Mouse (Mus musculus) MEL (cell line): Measurements from ENCODE around the gene Ccdc91. TPM values are rescaled to one million over a fixed set of nuclear protein-coding genes. Genes with fewer than 3 reads are reported as not detected.

Experiments used
- DNase-seq: peaks from one replicate; pipeline ENCODE4 v3.0.0; 2011; ENCODE audit warnings: low read depth, low spot score
- H3K27ac ChIP-seq: 2 replicates; pipeline ENCODE4 v1.5.1; 2012; ENCODE audit warnings: low read depth, mild to moderate bottlenecking, control low read depth, low read length, moderate library complexity; ENCODE audit not compliant: control insufficient read depth
- H3K27me3 ChIP-seq, 2 experiments: fragments of 150-350 bp in 1 of 2; sonication (generic) in 1 of 2; 2 replicates each; pipeline ENCODE4 v1.6.1; 2012; ENCODE audit warnings: low read length in 2 of 2, mild to moderate bottlenecking in 2 of 2, improper control_type of control experiment in 1 of 2, moderate library complexity in 1 of 2; ENCODE audit not compliant: insufficient read depth in 2 of 2, control insufficient read depth in 1 of 2
- H3K36me3 ChIP-seq, 2 experiments: 2 replicates each; pipeline ENCODE4 v1.6.1; 2012 to 2014; ENCODE audit warnings: low read length in 2 of 2, improper control_type of control experiment in 1 of 2, inconsistent platforms in 1 of 2, mild to moderate bottlenecking in 1 of 2; ENCODE audit not compliant: insufficient read depth in 2 of 2, control insufficient read depth in 1 of 2
- H3K4me1 ChIP-seq, 2 experiments: fragments of 150-350 bp in 1 of 2; sonication (generic) in 1 of 2; 2 replicates each; pipeline ENCODE4 v1.6.1; 2012; ENCODE audit warnings: low read length in 2 of 2, improper control_type of control experiment in 1 of 2, mild to moderate bottlenecking in 1 of 2; ENCODE audit not compliant: insufficient read depth in 2 of 2, control insufficient read depth in 1 of 2
- H3K4me3 ChIP-seq, 2 experiments: fragments of 150-350 bp in 1 of 2; sonication (generic) in 1 of 2; 2 replicates each; pipeline ENCODE4 v1.5.1; 2012; ENCODE audit warnings: low read depth in 2 of 2, low read length in 2 of 2, mild to moderate bottlenecking in 2 of 2, moderate library complexity in 2 of 2, control low read depth in 1 of 2, improper control_type of control experiment in 1 of 2; ENCODE audit not compliant: control insufficient read depth in 1 of 2, insufficient read depth in 1 of 2
- H3K79me2 ChIP-seq: 2 replicates; pipeline ENCODE4 v1.6.1; 2012; ENCODE audit warnings: mild to moderate bottlenecking, low read length, moderate library complexity; ENCODE audit not compliant: control insufficient read depth, poor library complexity, insufficient read depth
- H3K9ac ChIP-seq: 2 replicates; pipeline ENCODE4 v1.6.1; 2012; ENCODE audit warnings: low read depth, mild to moderate bottlenecking, control low read depth, low read length, moderate library complexity; ENCODE audit not compliant: control insufficient read depth, poor library complexity, severe bottlenecking
- H3K9me3 ChIP-seq: fragments of 150-350 bp; sonication (generic); replicated peaks from 2 replicates; pipeline ENCODE4 v1.6.1; 2012; ENCODE audit warnings: mild to moderate bottlenecking, low read length, improper control_type of control experiment, moderate library complexity; ENCODE audit not compliant: insufficient read depth
- EP300 ChIP-seq, 2 experiments: IDR thresholded peaks; 2 replicates each; pipeline ENCODE4 v1.6.1; 2011; ENCODE audit warnings: improper control_type of control experiment in 2 of 2, low read length in 2 of 2, low read depth in 1 of 2, mild to moderate bottlenecking in 1 of 2
- GABPA ChIP-seq: IDR thresholded peaks from 2 replicates; pipeline ENCODE4 v1.6.1; 2012; ENCODE audit warnings: low read depth, mild to moderate bottlenecking, inconsistent platforms, low read length, improper control_type of control experiment, moderate library complexity
- GATA1 ChIP-seq: IDR thresholded peaks from 2 replicates; pipeline ENCODE4 v1.6.1; 2011; ENCODE audit warnings: low read depth, low read length, improper control_type of control experiment
- HCFC1 ChIP-seq: IDR thresholded peaks from 2 replicates; pipeline ENCODE4 v1.6.1; 2012; ENCODE audit warnings: low read depth, mild to moderate bottlenecking, inconsistent platforms, low read length, improper control_type of control experiment, moderate library complexity
- JUND ChIP-seq: IDR thresholded peaks from 2 replicates; pipeline ENCODE4 v1.6.1; 2011; ENCODE audit warnings: low read depth, mild to moderate bottlenecking, improper control_type of control experiment, low read length
- MAX ChIP-seq: IDR thresholded peaks from 2 replicates; pipeline ENCODE4 v1.6.1; 2011; ENCODE audit warnings: low read length, improper control_type of control experiment
- MYC ChIP-seq: IDR thresholded peaks from 2 replicates; pipeline ENCODE4 v1.6.1; 2011; ENCODE audit warnings: low read depth, mild to moderate bottlenecking, low read length, improper control_type of control experiment, moderate library complexity
- NELFE ChIP-seq: IDR thresholded peaks from 2 replicates; pipeline ENCODE4 v1.6.1; 2011; ENCODE audit warnings: low read depth, low read length, improper control_type of control experiment
- POLR2A ChIP-seq, 2 experiments: IDR thresholded peaks; 2 replicates each; pipeline ENCODE4 v1.6.1; 2011 to 2012; ENCODE audit warnings: low read length in 2 of 2, mild to moderate bottlenecking in 2 of 2, control low read depth in 1 of 2, improper control_type of control experiment in 1 of 2, low read depth in 1 of 2, moderate library complexity in 1 of 2; ENCODE audit not compliant: control insufficient read depth in 1 of 2, insufficient read depth in 1 of 2, poor library complexity in 1 of 2
- POLR2AphosphoS2 ChIP-seq: IDR thresholded peaks from 2 replicates; pipeline ENCODE4 v1.6.1; 2011; ENCODE audit warnings: low read length, improper control_type of control experiment
- RAD21 ChIP-seq: IDR thresholded peaks from 2 replicates; pipeline ENCODE4 v1.6.1; 2011; ENCODE audit warnings: mild to moderate bottlenecking, low read depth, low read length, improper control_type of control experiment
- RCOR1 ChIP-seq: IDR thresholded peaks from 2 replicates; pipeline ENCODE4 v1.6.1; 2012; ENCODE audit warnings: low read depth, mild to moderate bottlenecking, inconsistent platforms, low read length, improper control_type of control experiment
- SMC3 ChIP-seq: IDR thresholded peaks from 2 replicates; pipeline ENCODE4 v1.6.1; 2011; ENCODE audit warnings: low read depth, low read length, improper control_type of control experiment
- TAL1 ChIP-seq: IDR thresholded peaks from 2 replicates; pipeline ENCODE4 v1.6.1; 2012; ENCODE audit warnings: mild to moderate bottlenecking, inconsistent platforms, low read length, moderate library complexity, mixed read lengths
- TBP ChIP-seq: IDR thresholded peaks from 2 replicates; pipeline ENCODE4 v1.8.0; 2011; ENCODE audit warnings: low read depth, low read length, improper control_type of control experiment
- USF2 ChIP-seq, 2 experiments: IDR thresholded peaks; 2 replicates each; pipeline ENCODE4 v1.6.1; 2011 to 2012; ENCODE audit warnings: improper control_type of control experiment in 2 of 2, low read length in 2 of 2, borderline replicate concordance in 1 of 2, inconsistent platforms in 1 of 2, low read depth in 1 of 2, mild to moderate bottlenecking in 1 of 2; ENCODE audit not compliant: insufficient read depth in 1 of 2
- ZKSCAN1 ChIP-seq: IDR thresholded peaks from 2 replicates; pipeline ENCODE4 v1.6.1; 2012; ENCODE audit warnings: low read depth, mild to moderate bottlenecking, inconsistent platforms, low read length, improper control_type of control experiment, moderate library complexity
- polyA plus RNA-seq, 2 experiments: library from polyadenylated mRNA; stranded (reverse) in 1 of 2; unstranded in 1 of 2; fragments of >175 nt in 1 of 2; fragments of >200 nt in 1 of 2; gene quantifications; 2 replicates each; pipeline versions ENCODE4 v1.2.1 to v1.2.4; 2012; ENCODE audit warnings: low replicate concordance in 2 of 2, low read depth in 1 of 2; ENCODE audit not compliant: insufficient read length in 2 of 2, insufficient read depth in 1 of 2, missing spikeins in 1 of 2
- total RNA-seq: library from RNA; depleted of rRNA; stranded (reverse); fragments of 300-350 nt; gene quantifications from 2 replicates; pipeline ENCODE4 v1.2.3, GENCODE M21; 2012

Ccdc91 gene
- total and polyA plus RNA-seq, 3 experiments, result not detected

- no peak overlapping the region for H3K27ac ChIP-seq
- no peak overlapping the region for H3K4me3 ChIP-seq
- H3K9ac ChIP-seq, result no peak overlapping the region
- no peaks in the 10 kb centered on the region for H3K36me3 ChIP-seq
- TF ChIP-seq GATA1 (no peak), USF2 (IDR thresholded peaks at IDR 0.05; ENCODE audit: borderline replicate concordance in 1 of 2, insufficient read depth in 1 of 2, low read depth in 1 of 2, low read length in 2 of 2) (no peak), MAX (no peak), GABPA (no peak), RCOR1 (no peak), SMC3 (no peak), NELFE (no peak)
- TF ChIP-seq, all 39 proteins: peak for 0
- H3K27me3 ChIP-seq, result no peaks in the 10 kb centered on the region
- no peaks in the 10 kb centered on the region for H3K79me2 ChIP-seq
- H3K4me1 ChIP-seq, result no peaks in the 10 kb centered on the region
- no peaks in the 10 kb centered on the region for H3K9me3 ChIP-seq
- DNase-seq, result no peak
Observed at GRCm38 (mm10) chr6:147646401-147646968, 170.9 kb downstream of the Ccdc91 start.

DNA sequence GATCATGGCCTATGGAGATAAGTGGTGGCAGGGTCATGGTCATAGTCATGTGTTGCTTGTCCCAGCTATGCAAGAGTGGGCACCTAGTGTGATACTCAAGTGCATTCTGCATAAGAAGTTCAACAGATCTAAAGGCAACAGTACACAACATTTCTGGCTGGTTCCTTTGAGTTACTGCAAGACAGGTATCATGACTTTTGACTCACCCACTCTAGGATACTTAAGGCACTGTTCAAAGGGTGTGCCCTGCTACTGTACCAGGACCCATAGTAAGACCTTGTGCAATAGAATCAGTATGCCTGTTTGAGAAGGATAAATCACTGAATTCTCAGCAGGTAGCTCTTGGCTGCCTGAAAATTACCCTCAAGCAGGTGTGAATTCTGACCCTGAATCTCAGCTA lies 182.4 kb downstream of the Ccdc91 start:
- TF ChIP-seq TBP, result no peak
- TF ChIP-seq RAD21, result no peak
- TF ChIP-seq TAL1, result no peak
- TF ChIP-seq ZKSCAN1, result no peak
- no peak for TF ChIP-seq JUND
- no peak for TF ChIP-seq EP300 (IDR thresholded peaks at IDR 0.05; ENCODE audit: low read depth in 1 of 2, low read length in 2 of 2)
- no peak for TF ChIP-seq MYC
- TF ChIP-seq POLR2A (IDR thresholded peaks at IDR 0.05; ENCODE audit: control insufficient read depth in 1 of 2, insufficient read depth in 1 of 2, low read depth in 1 of 2, low read length in 2 of 2, poor library complexity in 1 of 2), result no peak
- TF ChIP-seq RCOR1, result no peak
- TF ChIP-seq POLR2AphosphoS2, result no peak
- TF ChIP-seq USF2 (IDR thresholded peaks at IDR 0.05; ENCODE audit: borderline replicate concordance in 1 of 2, insufficient read depth in 1 of 2, low read depth in 1 of 2, low read length in 2 of 2), result no peak
- no peaks in the 10 kb centered on the region for H3K79me2 ChIP-seq
- no peaks in the 10 kb centered on the region for H3K4me1 ChIP-seq
- DNase-seq, result no peak
- no peak overlapping the region for H3K27ac ChIP-seq
- H3K9ac ChIP-seq, result no peak overlapping the region
- no peak overlapping the region for H3K4me3 ChIP-seq
- H3K9me3 ChIP-seq, result no peaks in the 10 kb centered on the region
- no peaks in the 10 kb centered on the region for H3K36me3 ChIP-seq
- H3K27me3 ChIP-seq, result no peaks in the 10 kb centered on the region

GRCm38 (mm10) chr6:147660718-147661117 lies 185.1 kb downstream of the Ccdc91 start:
- Histone ChIP-seq H3K27me3 (no peaks in the 10 kb centered on the region), H3K4me1 (no peaks in the 10 kb centered on the region), H3K9ac (no peak overlapping the region), H3K9me3 (no peaks in the 10 kb centered on the region), H3K79me2 (no peaks in the 10 kb centered on the region), H3K36me3 (no peaks in the 10 kb centered on the region), H3K27ac (no peak overlapping the region), H3K4me3 (no peak overlapping the region)
- DNase-seq, result no peak
- TF ChIP-seq USF2 (IDR thresholded peaks at IDR 0.05; ENCODE audit: borderline replicate concordance in 1 of 2, insufficient read depth in 1 of 2, low read depth in 1 of 2, low read length in 2 of 2) (no peak), POLR2A (IDR thresholded peaks at IDR 0.05; ENCODE audit: control insufficient read depth in 1 of 2, insufficient read depth in 1 of 2, low read depth in 1 of 2, low read length in 2 of 2, poor library complexity in 1 of 2) (no peak), HCFC1 (no peak), TAL1 (no peak), EP300 (IDR thresholded peaks at IDR 0.05; ENCODE audit: low read depth in 1 of 2, low read length in 2 of 2) (no peak), POLR2AphosphoS2 (no peak)
